In genomic region chr8:82939912-82940311, GRCm38 (mm10) we compare ENCODE assay signal across 9 mouse cellular contexts.
DNase-seq lines count a peak whose midpoint lies in the region; ATAC-seq lines count a peak whose summit lies in the region.
"Had no signal": no experiment of that assay in that cellular context is flagged by ENCODE, and none has a peak within 500 bp of the region (broad histone marks: within the 10 kb centered on the region; RNA-seq: fewer than 3 reads in every experiment).

No protein-coding gene starts in this region.

- 0 out of 2 replicates have a peak overlapping the region, but pooled peaks have one; percentile 11 for H3K27ac ChIP-seq in liver, embryonic 12.5 days
- no peak overlapping the region for H3K27ac ChIP-seq in hindbrain, embryonic 14.5 days
- H3K27ac ChIP-seq: liver, embryonic 14.5 days had no signal

- H3K9me3 ChIP-seq in liver, embryonic 12.5 days (replicated peaks): no peaks in the 10 kb centered on the region
- no peaks in the 10 kb centered on the region for H3K9me3 ChIP-seq in hindbrain, embryonic 14.5 days (ENCODE audit: control insufficient read depth, low read length)

- 22% methylated on average over 6 of the region's 6 CpGs for WGBS in liver, embryonic 12.5 days (ENCODE audit: insufficient replicate concordance)
- WGBS in hindbrain, embryonic 14.5 days: 49% methylated on average over 6 of the region's 6 CpGs

- H3K27me3 ChIP-seq in liver, embryonic 12.5 days (replicated peaks): no peaks in the 10 kb centered on the region
- H3K27me3 ChIP-seq in hindbrain, embryonic 14.5 days (ENCODE audit: control insufficient read depth, insufficient read depth, low read length): no peaks in the 10 kb centered on the region

- ATAC-seq in common myeloid progenitor, adult 5-6 weeks (replicated peaks; ENCODE audit: low read depth, poor library complexity, severe bottlenecking): peak; percentile 96
- no peak for ATAC-seq in liver, embryonic 12.5 days
- no peak for ATAC-seq in hindbrain, embryonic 14.5 days (ENCODE audit: low FRiP score)

- peak; percentile 21 for DNase-seq in ovary, adult 18-20 months (ENCODE audit: low spot score)
- no peak for DNase-seq in ovary, postnatal 36 days (ENCODE audit: low spot score)
- DNase-seq in heart, postnatal 4 days: peak; percentile 35
- DNase-seq in skeletal muscle tissue, adult 2 months (ENCODE audit: low read depth, low spot score): peak; percentile 84
- no peak for DNase-seq in hindbrain, embryonic 14.5 days (ENCODE audit: low spot score)
- DNase-seq in layer of hippocampus, adult 8-10 months (ENCODE audit: low spot score in 2 of 2): no peak

- H3K4me2 ChIP-seq in liver, embryonic 12.5 days: no peak overlapping the region
- no peak overlapping the region for H3K4me2 ChIP-seq in hindbrain, embryonic 14.5 days (replicated peaks)

- no peak overlapping the region for H3K4me3 ChIP-seq in liver, embryonic 12.5 days
- no peak overlapping the region for H3K4me3 ChIP-seq in hindbrain, embryonic 14.5 days (replicated peaks; ENCODE audit: low read length)

- H3K4me1 ChIP-seq in liver, embryonic 12.5 days: 0 out of 2 replicates have a peak, but pooled peaks cover 2% of the 10 kb centered on the region
- H3K4me1 ChIP-seq in hindbrain, embryonic 14.5 days (replicated peaks; ENCODE audit: control insufficient read depth, insufficient read depth, low read length): peaks cover 12% of the 10 kb centered on the region

- no peak overlapping the region for H3K9ac ChIP-seq in liver, embryonic 12.5 days
- no peak overlapping the region for H3K9ac ChIP-seq in hindbrain, embryonic 14.5 days
- H3K9ac ChIP-seq: liver, embryonic 14.5 days had no signal

- H3K36me3 ChIP-seq in liver, embryonic 12.5 days: no peaks in the 10 kb centered on the region
- no peaks in the 10 kb centered on the region for H3K36me3 ChIP-seq in hindbrain, embryonic 14.5 days (replicated peaks; ENCODE audit: control insufficient read depth, insufficient read depth)

Comparison
In these comparisons a context has a peak if more than half of its experiments do, and no peak if none do; other contexts are left out.
1. DNase-seq: peak in ovary, adult 18-20 months (single experiment), heart, postnatal 4 days (single experiment) and skeletal muscle tissue, adult 2 months (single experiment); none in ovary, postnatal 36 days (single experiment), hindbrain, embryonic 14.5 days (single experiment) and layer of hippocampus, adult 8-10 months (0 of 2).